Mouse (Mus musculus): ENCODE measurements around the gene Nccrp1.

Nccrp1 gene

GRCm38 (mm10) chr7:28547154-28547553 lies at the start of gene Nccrp1:
Gene Nccrp1, minus strand, starts transcription at chr7:28547254.
- DNase-seq, result no peak

GRCm38 (mm10) chr7:28595751-28596435 lies 48.8 kb upstream of the Nccrp1 start:
- DNase-seq, result peak; percentile 17

GRCm38 (mm10) chr7:28593206-28594111 lies 46.4 kb upstream of the Nccrp1 start:
- peak; percentile 73 for DNase-seq

- no peak for DNase-seq
Measured at GRCm38 (mm10) chr7:28591862-28592261, 44.8 kb upstream of the Nccrp1 start.

- DNase-seq, result no peak
Measured at GRCm38 (mm10) chr7:28587644-28588043, 40.6 kb upstream of the Nccrp1 start.

GRCm38 (mm10) chr7:28586663-28587411 lies 39.8 kb upstream of the Nccrp1 start:
- DNase-seq, result peak; percentile 42

- no peak for DNase-seq
Measured at GRCm38 (mm10) chr7:28585001-28585400, 37.9 kb upstream of the Nccrp1 start.

GRCm38 (mm10) chr7:28584468-28584867 lies 37.4 kb upstream of the Nccrp1 start:
- no peak for DNase-seq

GRCm38 (mm10) chr7:28583570-28584344 lies 36.7 kb upstream of the Nccrp1 start:
- DNase-seq, result no peak

GRCm38 (mm10) chr7:28582841-28583240 lies 35.8 kb upstream of the Nccrp1 start:
- DNase-seq, result no peak

- no peak for DNase-seq
Measured at GRCm38 (mm10) chr7:28581721-28582120, 34.7 kb upstream of the Nccrp1 start.

GRCm38 (mm10) chr7:28579826-28580225 lies 32.8 kb upstream of the Nccrp1 start:
- DNase-seq, result no peak

- DNase-seq, result no peak
Measured at GRCm38 (mm10) chr7:28578543-28579053, 31.5 kb upstream of the Nccrp1 start.

GRCm38 (mm10) chr7:28577826-28578542 lies 30.9 kb upstream of the Nccrp1 start:
- DNase-seq, result no peak

GRCm38 (mm10) chr7:28576271-28576914 lies 29.3 kb upstream of the Nccrp1 start:
- no peak for DNase-seq

GRCm38 (mm10) chr7:28575597-28575996 lies 28.5 kb upstream of the Nccrp1 start:
- no peak for DNase-seq

GRCm38 (mm10) chr7:28573236-28573635 lies 26.2 kb upstream of the Nccrp1 start:
- no peak for DNase-seq

GRCm38 (mm10) chr7:28572689-28573088 lies 25.6 kb upstream of the Nccrp1 start:
- DNase-seq, result no peak

- peak; percentile 30 for DNase-seq
Measured at GRCm38 (mm10) chr7:28570982-28571682, 24.1 kb upstream of the Nccrp1 start.

GRCm38 (mm10) chr7:28570291-28570981 lies 23.4 kb upstream of the Nccrp1 start:
- DNase-seq, result no peak

Measured in retina, postnatal 1 day (tissue).